Mouse (Mus musculus) midbrain, embryonic 16.5 days (tissue): Measurements from ENCODE around the gene Ccn6. TPM values are rescaled to one million over a fixed set of nuclear protein-coding genes. Genes with fewer than 3 reads are reported as not detected.
"Not testable (repeated sequence)": the region's sequence is repeated elsewhere in the genome, so short reads cannot be mapped to it uniquely, and the experiment has no call there.

Experiments
- ATAC-seq: fragments of 200-750 bp; cut with Nextera tagmentation; 2 replicates; pipeline ENCODE4 v1.8.0; 2017; ENCODE audit warnings: moderate TSS enrichment
- H3K27ac ChIP-seq: fragments of 300-500 bp; sonication (generic); 2 replicates; pipeline ENCODE4 v1.5.1; 2014; ENCODE audit warnings: mild to moderate bottlenecking, low read length, mixed read lengths
- H3K27me3 ChIP-seq: fragments of 300-500 bp; sonication (generic); 2 replicates; pipeline ENCODE4 v1.6.1; 2014; ENCODE audit warnings: low read depth, low read length, mixed read lengths; ENCODE audit not compliant: control insufficient read depth, insufficient read depth
- H3K36me3 ChIP-seq: fragments of 300-500 bp; sonication (generic); 2 replicates; pipeline ENCODE4 v1.6.1; 2014; ENCODE audit warnings: mild to moderate bottlenecking, low read length, moderate library complexity, mixed read lengths; ENCODE audit not compliant: control insufficient read depth, insufficient read depth
- H3K4me1 ChIP-seq: fragments of 300-500 bp; sonication (generic); 2 replicates; pipeline ENCODE4 v1.6.1; 2014; ENCODE audit warnings: mild to moderate bottlenecking, low read length, mixed read lengths; ENCODE audit not compliant: control insufficient read depth, insufficient read depth
- H3K4me2 ChIP-seq: fragments of 300-500 bp; sonication (generic); 2 replicates; pipeline ENCODE4 v1.6.1; 2014; ENCODE audit warnings: mild to moderate bottlenecking, low read length, mixed read lengths
- H3K4me3 ChIP-seq: fragments of 300-500 bp; sonication (generic); 2 replicates; pipeline ENCODE4 v1.5.1; 2014; ENCODE audit warnings: low read depth, mild to moderate bottlenecking, low read length, moderate library complexity, mixed read lengths
- H3K9ac ChIP-seq: fragments of 300-500 bp; sonication (generic); 2 replicates; pipeline ENCODE4 v1.6.1; 2014; ENCODE audit warnings: low read depth, low read length, mixed read lengths
- H3K9me3 ChIP-seq: fragments of 300-500 bp; sonication (generic); replicated peaks from 2 replicates; pipeline ENCODE4 v1.6.1; 2014; ENCODE audit warnings: mild to moderate bottlenecking, low read length, mixed read lengths; ENCODE audit not compliant: control insufficient read depth, poor library complexity, severe bottlenecking
- WGBS: fragments of 180-500 bp; shearing (Covaris S2); extraction: QIAGEN DNeasy Blood & Tissue Kit; methylation state at CpG from one replicate; pipeline ENCODE4 v1.1.7; 2014; 5-methylcytosine and 5-hydroxymethylcytosine counted together
- polyA plus RNA-seq: library from polyadenylated mRNA; unstranded; fragments of >200 nt; fragmentation: Nextera tagmentation; extraction: Ambion mirVana; gene quantifications from 2 replicates; pipeline ENCODE4 v1.2.1, GENCODE M21; 2015

Ccn6 gene
- 0.30 and 0.46 TPM in 2 replicates for polyA plus RNA-seq

DNA sequence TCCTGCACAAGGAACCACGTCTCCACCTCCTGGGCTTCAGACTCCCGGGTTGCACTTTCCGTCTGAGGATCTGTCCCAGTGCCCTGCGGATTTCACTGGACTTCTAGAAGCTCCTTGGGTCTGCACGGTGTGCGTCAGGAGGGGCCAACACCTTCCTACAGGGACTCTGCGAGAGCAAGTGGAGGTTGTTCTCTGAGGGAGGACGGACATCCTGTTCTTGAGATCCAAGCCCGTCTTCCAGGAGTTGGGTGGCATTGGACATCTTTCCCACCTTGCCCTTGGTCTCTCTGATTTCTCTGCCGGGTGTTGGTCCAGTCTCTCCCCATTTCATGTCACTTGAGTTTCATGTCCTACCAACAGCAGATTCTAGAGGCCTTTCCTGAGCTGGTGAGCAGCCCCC lies at the start of gene Ccn6:
Gene Ccn6, minus strand, starts transcription at position 101 of the 400 bp plus-strand sequence.
- WGBS = 92% methylated on average over 10 of the region's 10 CpGs
- H3K9me3 ChIP-seq = no peaks in the 10 kb centered on the region
- no peaks in the 10 kb centered on the region for H3K27me3 ChIP-seq
- no peaks in the 10 kb centered on the region for H3K36me3 ChIP-seq
- no peak within 1 kb of the TSS for H3K4me3 ChIP-seq
- no peak within 1 kb of the TSS for H3K27ac ChIP-seq
- H3K4me1 ChIP-seq = peaks cover 18% of the 10 kb centered on the region
- no peak for ATAC-seq
- no peak within 1 kb of the TSS for H3K9ac ChIP-seq
- H3K4me2 ChIP-seq = no peak within 1 kb of the TSS

DNA sequence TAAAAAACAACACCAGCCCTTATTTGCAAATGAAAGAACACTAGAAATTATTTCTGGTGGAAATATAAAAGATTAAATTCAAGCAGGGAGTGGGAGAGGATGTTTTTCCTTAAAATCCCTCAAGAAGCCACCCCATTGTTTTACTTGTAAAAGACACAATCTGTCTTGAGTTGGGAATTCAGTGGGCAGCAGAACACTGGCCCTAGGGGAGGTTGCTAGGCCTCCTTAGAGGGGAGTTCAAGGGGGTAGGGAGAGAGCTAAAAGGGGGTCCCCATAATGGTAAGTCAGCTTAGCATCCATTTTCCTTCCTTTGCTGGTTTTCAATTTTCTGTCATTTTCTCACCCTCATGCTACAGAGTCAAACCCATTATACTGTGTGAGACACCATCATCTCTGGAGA lies 46.4 kb upstream of the Ccn6 start:
- Histone ChIP-seq H3K36me3 (no peaks in the 10 kb centered on the region), H3K9ac (no peak overlapping the region), H3K4me2 (no peak overlapping the region), H3K27ac (peak overlapping the region; percentile 87), H3K4me3 (no peak overlapping the region), H3K9me3 (0 out of 2 replicates have a peak, but pooled peaks cover 3% of the 10 kb centered on the region), H3K4me1 (peaks cover 18% of the 10 kb centered on the region), H3K27me3 (no peaks in the 10 kb centered on the region)
- peak; percentile 44; the same call in 1 of the 2 replicates for ATAC-seq

DNA sequence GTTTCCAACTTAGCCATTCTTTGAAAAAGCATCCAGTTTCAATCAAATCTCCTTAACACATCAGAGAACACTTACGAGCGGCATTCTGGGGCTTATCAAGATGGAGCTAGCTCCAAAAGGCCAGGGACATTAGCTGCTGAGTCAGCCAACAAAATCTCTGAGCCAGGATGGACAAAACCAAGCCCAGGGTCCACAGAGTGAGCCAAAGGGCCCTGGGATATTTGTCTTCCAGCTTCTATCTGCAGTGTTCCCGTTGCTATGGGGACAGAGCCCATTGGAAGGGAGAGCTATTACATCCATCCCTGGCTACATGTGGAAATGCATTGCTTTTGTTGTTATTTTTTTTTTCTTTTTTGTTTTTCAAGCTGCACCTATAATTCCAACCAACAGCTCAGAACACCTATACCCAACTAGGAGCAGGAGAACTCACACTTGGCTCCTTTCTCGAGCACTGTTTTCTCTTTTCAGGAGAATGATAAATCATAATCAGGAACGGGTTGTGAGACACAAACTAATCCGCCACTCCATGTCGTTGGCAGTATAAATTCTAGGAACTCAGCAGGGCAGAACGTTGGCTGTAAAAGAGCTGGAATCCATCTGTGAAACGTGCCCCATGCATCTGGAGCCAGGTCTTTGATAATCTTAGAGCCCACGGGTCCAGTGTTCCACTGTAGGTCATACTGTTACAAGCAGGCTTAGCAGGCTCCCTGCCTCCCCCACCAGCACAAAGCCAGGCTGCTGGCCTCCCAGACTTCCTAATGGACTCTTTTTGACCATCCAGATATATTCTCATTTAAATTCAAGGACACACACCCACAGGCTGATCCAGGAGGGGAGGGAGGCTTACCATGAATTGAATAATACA lies 45.8 kb upstream of the Ccn6 start:
- Histone ChIP-seq H3K27me3 (no peaks in the 10 kb centered on the region), H3K36me3 (no peaks in the 10 kb centered on the region), H3K4me2 (peak overlapping the region; percentile 37), H3K9me3 (0 out of 2 replicates have a peak, but pooled peaks cover 3% of the 10 kb centered on the region), H3K4me1 (peaks cover 18% of the 10 kb centered on the region), H3K27ac (peak overlapping the region; percentile 87), H3K4me3 (no peak overlapping the region), H3K9ac (no peak overlapping the region)
- peak; percentile 92 for ATAC-seq
- 13% methylated on average over 10 of the region's 10 CpGs for WGBS

DNA sequence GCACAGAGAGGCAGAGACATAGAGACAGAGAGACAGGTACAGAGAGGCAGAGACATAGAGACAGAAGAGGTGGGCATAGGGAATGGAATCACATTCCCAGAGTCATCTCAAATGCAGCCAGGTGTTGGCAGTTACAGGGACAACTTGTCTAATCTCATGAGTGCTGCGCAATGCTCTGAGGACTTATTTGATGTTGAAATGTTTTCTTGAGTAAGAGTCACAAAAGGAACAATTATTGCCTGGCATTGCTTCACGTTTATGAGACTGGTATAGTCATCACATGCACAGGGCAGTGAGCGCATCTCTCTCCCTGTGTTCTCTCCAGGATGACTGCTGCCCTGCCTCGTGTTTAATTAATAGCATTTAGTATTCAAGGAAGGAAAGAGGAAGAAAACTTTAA lies 45.1 kb upstream of the Ccn6 start:
- 48% methylated on average over 4 of the region's 4 CpGs for WGBS
- no peak for ATAC-seq
- H3K9me3 ChIP-seq = 0 out of 2 replicates have a peak, but pooled peaks cover 3% of the 10 kb centered on the region

DNA sequence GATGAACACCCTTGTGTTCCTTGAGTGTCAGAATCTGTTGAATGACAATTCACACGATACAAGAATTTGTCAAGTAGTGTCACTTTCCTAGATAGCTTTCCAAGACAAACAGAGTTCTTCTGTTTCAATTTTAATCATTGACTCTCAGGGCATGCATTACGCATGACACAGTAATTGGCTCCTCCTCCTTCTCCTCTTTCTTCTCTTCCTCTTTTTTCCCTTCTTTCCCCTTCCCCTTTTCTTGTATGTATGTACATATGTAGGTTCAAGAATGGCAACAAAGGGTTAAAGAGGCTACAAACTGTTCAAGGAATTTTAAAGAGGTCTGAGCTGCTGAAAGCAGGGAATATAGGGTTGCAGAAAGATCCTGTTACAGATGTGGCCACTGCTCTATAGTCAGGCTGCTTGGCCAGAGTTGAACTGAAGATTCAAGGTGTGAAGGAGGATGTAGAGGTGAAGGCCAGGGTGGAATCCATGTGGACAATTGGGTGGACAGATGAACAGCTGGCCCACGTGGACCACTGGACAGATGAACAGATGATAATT lies 43.8 kb upstream of the Ccn6 start:
- Histone ChIP-seq H3K36me3 (no peaks in the 10 kb centered on the region), H3K9me3 (0 out of 2 replicates have a peak, but pooled peaks cover 3% of the 10 kb centered on the region), H3K4me1 (peaks cover 18% of the 10 kb centered on the region), H3K4me3 (no peak overlapping the region), H3K4me2 (no peak overlapping the region), H3K27me3 (no peaks in the 10 kb centered on the region), H3K27ac (no peak overlapping the region), H3K9ac (no peak overlapping the region)
- ATAC-seq = no peak
- 86% methylated on average over 3 of the region's 3 CpGs for WGBS

More for the DNA sequence above, 45.1 kb upstream of the Ccn6 start:
- peaks cover 18% of the 10 kb centered on the region for H3K4me1 ChIP-seq
- no peaks in the 10 kb centered on the region for H3K36me3 ChIP-seq
- no peak overlapping the region for H3K4me3 ChIP-seq
- H3K9ac ChIP-seq = no peak overlapping the region
- H3K27ac ChIP-seq = peak overlapping the region; percentile 87
- no peaks in the 10 kb centered on the region for H3K27me3 ChIP-seq
- H3K4me2 ChIP-seq = no peak overlapping the region

DNA sequence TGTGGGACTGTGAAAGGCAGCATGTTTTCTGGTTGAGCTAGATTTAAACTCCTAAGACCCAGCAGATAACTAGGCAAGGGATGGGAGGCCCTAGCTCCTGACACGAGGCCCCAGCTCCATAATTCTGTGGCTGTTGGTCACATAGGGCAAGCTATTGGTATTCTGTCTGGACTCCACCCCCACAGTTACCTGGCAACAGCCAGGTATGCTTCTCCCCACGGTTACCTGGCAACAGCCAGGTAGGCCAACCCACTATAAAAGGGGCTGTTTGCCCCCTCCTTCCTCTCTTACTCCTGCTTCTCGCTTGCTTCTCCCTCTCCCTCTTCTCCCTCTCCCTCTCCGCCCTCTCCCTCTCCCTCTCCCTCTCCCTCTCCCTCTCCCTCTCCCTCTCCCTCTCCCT lies 38.9 kb upstream of the Ccn6 start:
- no peak for ATAC-seq
- Histone ChIP-seq H3K9me3 (no peaks in the 10 kb centered on the region), H3K4me1 (no peaks in the 10 kb centered on the region), H3K9ac (no peak overlapping the region), H3K4me3 (no peak overlapping the region), H3K27me3 (no peaks in the 10 kb centered on the region), H3K36me3 (no peaks in the 10 kb centered on the region), H3K27ac (no peak overlapping the region), H3K4me2 (no peak overlapping the region)
- 79% methylated on average over 4 of the region's 4 CpGs for WGBS

DNA sequence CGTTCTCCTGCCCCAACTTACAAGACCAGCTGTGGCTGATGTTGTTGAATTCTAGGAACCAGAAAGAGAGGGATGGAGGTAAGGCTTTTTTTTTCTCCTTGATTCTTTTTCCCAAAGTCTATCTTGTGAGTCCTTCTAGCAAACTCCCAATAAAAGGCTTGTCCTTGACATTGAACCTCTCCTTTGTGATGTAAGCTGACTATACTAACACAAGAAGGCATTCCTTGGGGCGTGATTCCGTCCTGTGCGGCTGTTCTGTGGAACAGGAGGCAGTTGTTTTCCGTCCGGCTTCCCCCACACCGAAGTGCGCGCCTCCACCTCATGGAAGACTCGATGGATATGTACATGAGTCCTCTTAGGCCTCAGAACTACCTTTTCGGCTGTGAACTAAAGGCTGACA lies 34.6 kb upstream of the Ccn6 start:
- not testable (repeated sequence) for H3K4me1 ChIP-seq, ATAC-seq, H3K9ac ChIP-seq, H3K27me3 ChIP-seq, H3K36me3 ChIP-seq, H3K27ac ChIP-seq, H3K4me3 ChIP-seq, H3K9me3 ChIP-seq, H3K4me2 ChIP-seq
- WGBS = 94% methylated on average over 11 of the region's 11 CpGs

DNA sequence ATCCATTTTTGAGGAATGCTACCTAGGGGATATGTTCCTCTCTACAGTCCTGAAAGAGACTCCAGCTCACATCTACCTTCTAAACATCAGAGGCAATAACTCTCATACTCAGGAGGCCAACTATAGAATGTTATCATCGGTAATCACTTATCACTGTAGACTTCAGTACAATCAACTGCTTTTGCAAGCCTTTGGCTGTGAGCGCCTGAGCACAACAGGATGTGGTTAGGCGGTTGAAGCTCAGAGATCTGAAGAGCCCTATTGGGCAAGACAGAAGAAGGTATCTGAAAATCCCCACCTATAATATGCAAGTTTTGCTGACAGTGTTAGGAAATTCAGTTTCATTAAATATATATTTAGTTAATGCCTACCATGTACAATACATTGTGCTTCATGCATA lies 29.1 kb upstream of the Ccn6 start:
- ATAC-seq = no peak
- H3K4me3 ChIP-seq = no peak overlapping the region
- WGBS = 88% methylated on average over 3 of the region's 3 CpGs

DNA sequence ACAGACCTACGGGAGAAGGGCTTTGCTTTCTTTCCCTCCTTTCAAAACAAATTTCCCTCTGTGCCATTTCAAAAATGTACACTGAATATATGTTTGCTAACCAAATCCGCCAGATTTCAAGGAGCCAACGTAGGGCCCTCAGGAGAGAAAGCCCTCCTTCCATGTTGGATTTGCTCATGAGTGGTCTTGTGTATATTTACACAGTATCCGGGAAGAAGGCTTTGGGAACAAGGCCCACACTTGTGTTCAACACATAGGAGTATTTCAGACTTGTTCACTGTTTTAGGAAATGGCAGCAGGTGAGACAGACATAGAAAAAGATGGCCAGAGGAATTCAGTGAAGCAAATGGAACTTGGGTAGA lies 21.9 kb upstream of the Ccn6 start:
- Histone ChIP-seq H3K27ac (0 out of 2 replicates have a peak overlapping the region, but pooled peaks have one; percentile 17), H3K4me2 (no peak overlapping the region), H3K4me1 (peaks cover 2% of the 10 kb centered on the region; the same call in 1 of the 2 replicates), H3K9me3 (no peaks in the 10 kb centered on the region), H3K4me3 (no peak overlapping the region), H3K36me3 (no peaks in the 10 kb centered on the region), H3K9ac (no peak overlapping the region), H3K27me3 (no peaks in the 10 kb centered on the region)
- no peak for ATAC-seq
- 85% methylated on average over 4 of the region's 4 CpGs for WGBS

More for the DNA sequence above, 29.1 kb upstream of the Ccn6 start:
- H3K9me3 ChIP-seq = no peaks in the 10 kb centered on the region
- H3K9ac ChIP-seq = no peak overlapping the region
- H3K4me2 ChIP-seq = no peak overlapping the region
- H3K4me1 ChIP-seq = no peaks in the 10 kb centered on the region
- H3K27me3 ChIP-seq = no peaks in the 10 kb centered on the region
- H3K36me3 ChIP-seq = no peaks in the 10 kb centered on the region
- H3K27ac ChIP-seq = no peak overlapping the region
